Mouse (Mus musculus) embryonic stem cell, embryonic (primary cell): ENCODE measurements at regions not wholly inside any gene's neighbourhood (a gene's known extent, or its start where the extent isn't known, plus 50 kb on each side); places are given as distances from the start of the nearest gene placed in this dataset.

ENCODE experiments used
- CTCF ChIA-PET, 4 experiments: fragments of 300-600 bp in 2 of 4; fragments of 350-600 bp in 2 of 4; sonication (Branson Sonifier 250); formaldehyde crosslinking; loops; one replicate each; lab custom pipeline; 2022; ENCODE audit warnings: inconsistent platforms in 2 of 4; lab: Charles Lee
- POLR2A ChIA-PET, 4 experiments: fragments of 300-600 bp in 2 of 4; fragments of 350-600 bp in 2 of 4; sonication (Branson Sonifier 250); formaldehyde crosslinking; loops; one replicate each; lab custom pipeline; 2022; ENCODE audit warnings: antibody characterized with exemption in 4 of 4, inconsistent platforms in 1 of 4; lab: Charles Lee

GRCm38 (mm10) chr14:88410722-88411437 lies 60.3 kb downstream of the Pcdh20 start:
- POLR2A ChIA-PET: no interaction called here
- CTCF ChIA-PET: no interaction called here

GRCm38 (mm10) chr14:88399270-88399669 lies 71.9 kb downstream of the Pcdh20 start:
- ChIA-PET POLR2A (no interaction called here), CTCF (no interaction called here)

GRCm38 (mm10) chr14:88397187-88397586 lies 74.0 kb downstream of the Pcdh20 start:
- CTCF ChIA-PET: no interaction called here
- POLR2A ChIA-PET: interaction anchor here in 1 of 4 experiments (0.7 kb wide), 1 partner anchor 82 kb away, joined by 5 read pairs; no protein-coding TSS in a partner anchor

GRCm38 (mm10) chr14:88395016-88395415 lies 76.2 kb downstream of the Pcdh20 start:
- POLR2A ChIA-PET: no interaction called here
- CTCF ChIA-PET: no interaction called here

GRCm38 (mm10) chr14:88384553-88384952 lies 86.6 kb downstream of the Pcdh20 start:
- CTCF ChIA-PET: no interaction called here
- POLR2A ChIA-PET: no interaction called here

- POLR2A ChIA-PET: no interaction called here
- CTCF ChIA-PET: no interaction called here
Measured at GRCm38 (mm10) chr14:88347177-88347576, 124.0 kb downstream of the Pcdh20 start.

- POLR2A ChIA-PET: no interaction called here
- CTCF ChIA-PET: no interaction called here
Measured at GRCm38 (mm10) chr14:88337304-88337703, 133.9 kb downstream of the Pcdh20 start.

GRCm38 (mm10) chr14:88330613-88331012 lies 140.6 kb downstream of the Pcdh20 start:
- POLR2A ChIA-PET: no interaction called here
- CTCF ChIA-PET: no interaction called here

- CTCF ChIA-PET: no interaction called here
- POLR2A ChIA-PET: no interaction called here
Measured at GRCm38 (mm10) chr14:88326411-88326810, 144.8 kb downstream of the Pcdh20 start.

GRCm38 (mm10) chr14:88278327-88278726 lies 192.9 kb downstream of the Pcdh20 start:
- CTCF ChIA-PET: no interaction called here
- POLR2A ChIA-PET: no interaction called here

- ChIA-PET POLR2A (no interaction called here), CTCF (no interaction called here)
Measured at GRCm38 (mm10) chr14:88264771-88265170, 206.4 kb downstream of the Pcdh20 start.

GRCm38 (mm10) chr14:88259034-88259433 lies 212.2 kb downstream of the Pcdh20 start:
- CTCF ChIA-PET: no interaction called here
- POLR2A ChIA-PET: no interaction called here

- ChIA-PET POLR2A (no interaction called here), CTCF (no interaction called here)
Measured at GRCm38 (mm10) chr14:88255131-88255530, 216.1 kb downstream of the Pcdh20 start.
